Mouse (Mus musculus): Measurements from ENCODE around the gene Galnt9.

GRCm38 (mm10) chr5:110596086-110596780, 52.1 kb downstream of the Galnt9 start:
- TF ChIP-seq HCFC1 (IDR thresholded peaks at IDR 0.05; ENCODE audit: borderline replicate concordance, insufficient read depth, low read length) (no peak), ZNF384 (IDR thresholded peaks at IDR 0.05; ENCODE audit: low read depth, low read length) (no peak)
